Mouse (Mus musculus) cerebellum, postnatal 4 days (tissue): ENCODE measurements around the gene Flot1.

ENCODE experiments used
- DNase-seq, 2 experiments: peaks; one replicate each; pipeline ENCODE4 v3.0.0; 2022; ENCODE audit warnings: low spot score in 2 of 2, mixed read lengths in 1 of 2

Flot1 gene

GRCm38 (mm10) chr17:35822964-35823937 is at the start of gene Flot1:
Gene Flot1, plus strand, starts transcription at chr17:35823230.
- DNase-seq, result peak; percentile 65 to 77

- DNase-seq, result peak; percentile 36 to 84
These were observed 46.0 kb upstream of the Flot1 start for GRCm38 (mm10) chr17:35776811-35777609.

- no peak for DNase-seq
These were observed 44.1 kb upstream of the Flot1 start for GRCm38 (mm10) chr17:35778965-35779364.

GRCm38 (mm10) chr17:35779466-35780205 is 43.4 kb upstream of the Flot1 start:
- no peak for DNase-seq

GRCm38 (mm10) chr17:35780362-35780761 is 42.7 kb upstream of the Flot1 start:
- no peak for DNase-seq

- DNase-seq, result peak in 1 of 2 experiments; percentile 26
These were observed 40.6 kb upstream of the Flot1 start for GRCm38 (mm10) chr17:35782398-35782797.

- DNase-seq, result no peak
These were observed 40.1 kb upstream of the Flot1 start for GRCm38 (mm10) chr17:35782924-35783323.

- DNase-seq, result peak in 1 of 2 experiments; percentile 35
These were observed 39.1 kb upstream of the Flot1 start for GRCm38 (mm10) chr17:35783944-35784343.

GRCm38 (mm10) chr17:35785140-35785539 is 37.9 kb upstream of the Flot1 start:
- DNase-seq, result no peak

- DNase-seq, result no peak
These were observed 35.5 kb upstream of the Flot1 start for GRCm38 (mm10) chr17:35787493-35787892.

GRCm38 (mm10) chr17:35788025-35788424 is 35.0 kb upstream of the Flot1 start:
- no peak for DNase-seq

GRCm38 (mm10) chr17:35790933-35791332 is 32.1 kb upstream of the Flot1 start:
- no peak for DNase-seq

- no peak for DNase-seq
These were observed 30.2 kb upstream of the Flot1 start for GRCm38 (mm10) chr17:35792837-35793236.

GRCm38 (mm10) chr17:35795099-35795498 is 27.9 kb upstream of the Flot1 start:
- no peak for DNase-seq

GRCm38 (mm10) chr17:35795656-35796055 is 27.4 kb upstream of the Flot1 start:
- no peak for DNase-seq

GRCm38 (mm10) chr17:35796835-35797234 is 26.2 kb upstream of the Flot1 start:
- no peak for DNase-seq

- DNase-seq, result no peak
These were observed 22.1 kb upstream of the Flot1 start for GRCm38 (mm10) chr17:35800905-35801304.

- no peak for DNase-seq
These were observed 20.0 kb upstream of the Flot1 start for GRCm38 (mm10) chr17:35803020-35803419.

GRCm38 (mm10) chr17:35803858-35804399 is 19.1 kb upstream of the Flot1 start:
- no peak for DNase-seq

- DNase-seq, result no peak
These were observed 15.0 kb upstream of the Flot1 start for GRCm38 (mm10) chr17:35808073-35808472.

GRCm38 (mm10) chr17:35809395-35809794 is 13.6 kb upstream of the Flot1 start:
- no peak for DNase-seq
